Mouse (Mus musculus) heart, postnatal 0 days (tissue): ENCODE results near the gene Prr13.

Experiments
- CTCF ChIP-seq: IDR thresholded peaks from 2 replicates; pipeline ENCODE4 v1.5.1; 2016; ENCODE audit warnings: antibody characterized with exemption, control low read depth, low read depth
- EP300 ChIP-seq: IDR thresholded peaks from 2 replicates; pipeline ENCODE4 v1.6.1; 2016; ENCODE audit warnings: antibody characterized with exemption, low read depth

DNA sequence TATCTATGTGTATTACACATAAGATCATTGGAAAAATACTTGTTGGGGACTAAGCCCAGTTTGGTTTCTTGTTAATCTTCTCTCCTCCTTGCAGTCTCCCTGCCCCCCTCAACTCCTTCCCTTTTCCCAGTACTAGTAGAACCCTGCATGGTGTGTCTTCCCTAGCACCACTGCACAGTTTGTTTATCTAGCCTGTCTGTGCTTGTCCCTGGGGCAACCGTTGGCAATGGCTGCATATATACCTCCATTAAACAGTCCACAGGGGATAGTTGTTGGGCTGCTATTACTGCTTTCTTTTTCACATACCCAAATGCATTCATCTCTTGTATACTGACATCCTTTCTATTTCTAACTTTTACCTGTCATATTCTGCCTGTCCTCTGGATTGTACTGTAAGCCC is 28.8 kb downstream of the Prr13 start:
- TF ChIP-seq CTCF (no peak), EP300 (no peak)
